Mouse (Mus musculus): ENCODE data around the gene Morn5. TPM values are rescaled to one million over a fixed set of nuclear protein-coding genes. Genes with fewer than 3 reads are reported as not detected.
A peak's percentile ranks its signal among the peaks of the same experiment; 100 is the strongest.

The Morn5 gene
- total RNA-seq, 2 experiments from 2014 or later, result 1.0 to 1.6 TPM

GRCm38 (mm10) chr2:36099739-36100138 lies 50.5 kb downstream of the Morn5 start:
- no peak for DNase-seq (ENCODE audit: extremely low spot score in 1 of 2, low spot score in 2 of 2)
- intact Hi-C loops (cut with DNase I), result no loop called here

GRCm38 (mm10) chr2:36101866-36102558 lies 52.8 kb downstream of the Morn5 start:
- peak in 1 of 2 experiments; percentile 12 for DNase-seq (ENCODE audit: extremely low spot score in 1 of 2, low spot score in 2 of 2)
- intact Hi-C loops (cut with DNase I), result no loop called here

DNA sequence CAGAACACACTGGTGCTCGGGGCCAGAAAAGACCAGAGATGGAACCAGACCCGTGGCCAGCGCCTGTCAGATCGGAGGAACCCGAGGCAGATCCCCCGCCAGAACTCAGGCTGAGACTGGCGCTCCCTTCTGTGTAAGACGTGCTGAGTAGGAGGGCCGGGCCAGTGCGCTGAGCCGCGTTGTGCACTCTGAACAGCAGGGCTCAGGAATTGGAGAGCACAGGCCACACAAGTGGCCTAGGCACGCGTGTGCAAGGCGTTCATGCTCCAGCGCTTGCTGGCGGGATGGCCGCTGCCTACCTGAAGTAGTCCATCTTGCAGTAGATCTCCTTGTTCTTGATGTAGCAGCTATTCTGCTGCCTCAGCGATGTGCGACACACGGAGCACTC lies 53.3 kb downstream of the Morn5 start:
- intact Hi-C loops (cut with DNase I), result no loop called here
- peak in 1 of 2 experiments; percentile 31 for DNase-seq (ENCODE audit: extremely low spot score in 1 of 2, low spot score in 2 of 2)

DNA sequence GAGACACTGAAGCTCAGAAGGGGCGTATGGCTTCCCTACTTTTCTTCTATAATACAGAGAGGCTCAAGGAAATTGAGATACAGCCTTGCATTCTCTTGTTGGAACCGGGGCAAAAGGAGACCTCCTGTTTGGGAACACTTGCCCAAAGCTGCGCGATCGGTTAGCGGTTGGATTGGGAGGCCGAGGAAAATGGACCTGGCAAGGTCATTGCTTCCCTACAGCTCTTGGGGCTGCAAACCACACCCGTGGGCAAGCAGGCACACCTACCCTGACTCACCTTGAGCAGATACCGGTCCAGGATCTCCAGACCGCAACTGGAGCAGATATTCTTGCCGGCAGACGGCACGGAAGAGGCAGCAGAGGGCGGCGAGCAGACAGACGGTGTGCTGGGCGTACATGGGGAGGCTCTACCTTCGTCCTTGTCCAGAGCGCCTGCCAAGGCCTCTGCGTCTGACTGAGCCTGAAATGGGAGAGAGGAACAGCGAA lies 53.9 kb downstream of the Morn5 start:
- intact Hi-C loops (cut with DNase I), result no loop called here
- peak in 1 of 2 experiments; percentile 10 for DNase-seq (ENCODE audit: extremely low spot score in 1 of 2, low spot score in 2 of 2)

DNA sequence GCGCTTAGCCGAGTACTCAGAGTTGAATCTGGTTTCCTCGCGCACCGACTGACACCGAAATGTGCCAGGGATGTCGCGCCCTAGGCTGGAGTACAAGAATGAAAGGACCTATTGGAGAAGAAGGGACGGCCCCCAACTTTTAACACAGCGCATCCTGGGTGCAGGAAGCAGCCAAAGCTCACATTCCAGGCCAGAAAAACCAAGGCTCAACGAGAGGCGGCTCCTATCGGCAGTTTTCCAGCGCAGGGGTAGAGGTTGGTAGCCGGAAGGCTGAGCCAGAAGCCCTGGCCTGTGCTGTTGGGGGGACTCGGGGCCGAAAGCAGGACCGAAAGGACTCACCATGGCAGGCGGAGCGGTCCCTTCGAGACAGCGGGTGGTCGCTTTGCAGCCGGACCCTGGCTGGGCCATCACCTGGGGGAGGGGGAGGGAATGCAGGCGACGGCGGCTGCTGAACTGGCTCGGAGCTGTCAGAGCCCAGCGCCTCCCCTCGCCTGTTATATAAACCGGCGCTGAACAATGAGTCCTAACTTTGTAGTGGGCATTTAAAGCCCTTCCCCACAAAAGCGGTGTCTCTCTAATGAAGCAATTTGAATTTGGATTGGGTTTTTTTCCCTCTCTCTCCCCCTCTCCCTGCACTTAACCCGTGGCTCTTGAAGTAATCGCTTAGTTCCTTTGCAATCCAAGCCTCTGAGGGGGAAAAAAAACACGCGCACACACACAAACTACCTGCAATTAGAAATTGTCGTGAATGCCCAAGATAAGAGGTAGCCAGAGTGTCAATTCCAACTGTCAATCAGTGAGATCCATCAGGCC lies 54.5 kb downstream of the Morn5 start:
- intact Hi-C loops (cut with DNase I), result no loop called here

GRCm38 (mm10) chr2:36104436-36104955 lies 55.2 kb downstream of the Morn5 start:
- no peak for DNase-seq (ENCODE audit: extremely low spot score in 1 of 2, low spot score in 2 of 2)
- intact Hi-C loops (cut with DNase I), result no loop called here

More for the DNA sequence above, 54.5 kb downstream of the Morn5 start:
- DNase-seq (ENCODE audit: extremely low spot score in 1 of 2, low spot score in 2 of 2), result no peak

DNA sequence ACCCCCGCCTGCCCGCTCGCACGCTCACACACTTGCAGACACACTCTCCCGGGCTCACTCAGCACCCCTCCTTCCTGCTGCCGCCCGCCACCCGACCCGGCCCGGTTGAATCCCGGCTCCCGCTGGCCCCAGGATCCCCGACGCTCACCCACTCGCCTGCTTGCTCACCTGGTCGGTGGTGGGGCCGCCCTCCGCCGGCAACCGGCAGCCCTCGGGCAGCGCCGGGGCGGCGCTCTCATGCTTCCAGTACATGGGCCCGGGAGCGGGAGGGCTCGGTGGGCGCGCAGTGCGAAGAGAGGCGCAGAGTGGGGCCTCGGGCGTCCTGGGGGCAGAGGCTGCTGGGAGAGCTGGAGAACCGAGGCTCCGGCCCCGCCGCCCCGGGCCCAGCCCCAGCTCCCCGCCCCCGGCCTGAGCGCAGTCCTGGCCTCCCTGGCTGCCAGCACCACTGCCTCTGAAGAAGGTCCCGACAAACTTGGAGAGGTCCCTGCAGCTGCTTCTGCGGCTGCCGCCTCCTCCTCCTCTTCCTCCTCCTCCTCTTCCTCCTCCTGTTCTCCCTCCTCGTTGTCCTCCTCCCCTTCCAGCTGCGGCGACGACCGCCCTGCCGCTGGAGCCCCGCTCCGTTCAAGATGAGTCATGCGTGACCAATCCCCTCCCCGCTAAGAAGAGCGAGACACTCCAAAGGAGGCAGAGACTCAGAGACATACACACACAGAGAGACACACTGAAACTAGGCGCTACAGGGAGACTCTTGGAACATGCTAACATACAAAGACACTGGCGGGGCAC lies 55.9 kb downstream of the Morn5 start, which contains the start of gene Lhx6:
TSS of gene Lhx6 (minus strand) at position 453 of the 786 bp plus-strand sequence.
- intact Hi-C loops (cut with DNase I), result no loop called here

DNA sequence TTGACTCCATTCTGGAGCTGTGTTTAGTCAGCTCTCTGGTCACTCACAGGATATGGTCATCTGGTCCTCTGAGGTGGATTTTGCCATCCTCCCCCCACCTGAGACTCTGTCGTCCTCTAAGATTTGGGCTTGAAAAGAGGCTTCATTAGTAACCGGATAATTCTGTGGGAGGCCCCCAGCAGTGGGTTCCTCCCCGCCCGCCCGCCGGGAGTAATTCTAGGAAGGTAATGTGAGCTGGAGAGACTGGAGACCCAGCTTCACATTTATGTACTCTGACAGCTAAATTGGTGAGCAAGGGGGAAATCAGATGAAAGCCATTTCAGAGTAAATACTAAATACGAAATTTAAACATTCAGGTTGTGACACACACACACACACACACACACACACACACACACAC lies 59.4 kb downstream of the Morn5 start:
- intact Hi-C loops (cut with DNase I), result no loop called here
- no peak for DNase-seq (ENCODE audit: extremely low spot score in 1 of 2, low spot score in 2 of 2)

More for the DNA sequence above, 55.9 kb downstream of the Morn5 start, which contains the start of gene Lhx6:
- no peak for DNase-seq (ENCODE audit: extremely low spot score in 1 of 2, low spot score in 2 of 2)

DNA sequence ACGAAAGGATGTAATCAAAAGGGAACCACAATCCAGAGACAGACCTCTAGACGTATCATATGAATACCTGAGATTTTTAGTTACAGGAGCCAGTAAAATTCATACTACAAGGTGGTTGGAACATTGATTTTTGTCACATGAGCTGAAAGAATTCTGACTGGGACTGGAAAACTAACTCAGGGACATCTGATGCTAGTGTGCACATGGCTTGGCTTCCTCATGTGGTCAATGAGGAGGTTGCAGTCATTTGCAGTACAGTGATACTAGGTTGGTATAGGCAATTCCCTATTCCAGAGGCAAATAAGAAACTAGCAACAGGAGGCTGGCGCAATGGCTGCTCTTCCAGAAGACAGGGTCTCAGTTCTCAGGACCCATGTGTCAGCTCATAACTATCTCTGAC lies 63.4 kb downstream of the Morn5 start:
- DNase-seq (ENCODE audit: extremely low spot score in 1 of 2, low spot score in 2 of 2), result no peak
- intact Hi-C loops (cut with DNase I), result no loop called here

DNA sequence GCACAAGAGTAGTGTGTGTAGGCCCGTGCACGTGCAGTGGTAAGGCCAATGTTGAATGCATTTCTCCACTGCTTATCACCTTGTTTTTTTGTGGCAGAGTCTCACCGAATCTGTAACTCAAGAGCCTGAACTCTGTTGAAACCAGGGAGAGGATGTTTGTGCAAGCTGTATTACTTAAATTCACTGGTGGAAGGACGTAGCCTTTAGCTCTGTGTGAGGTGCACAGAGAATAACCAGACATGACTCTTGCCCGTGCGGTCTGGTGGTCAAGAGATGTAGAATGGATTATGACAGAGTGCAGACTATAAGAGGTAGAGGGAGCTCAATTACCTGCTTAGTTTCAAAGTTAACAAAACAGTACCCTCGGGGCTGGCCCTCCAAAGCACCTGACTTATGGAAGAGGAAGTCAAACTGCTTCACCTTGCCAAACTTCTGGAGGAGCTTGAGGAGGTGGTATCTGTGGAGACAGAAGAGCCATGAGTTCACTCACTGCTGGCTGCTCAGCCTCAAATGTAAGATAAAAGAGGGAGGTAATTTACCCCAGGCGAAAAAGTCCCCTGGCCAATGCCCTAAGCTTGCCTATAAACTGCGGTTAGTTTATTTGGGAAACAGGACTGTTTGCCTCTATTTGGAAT lies 77.7 kb downstream of the Morn5 start:
- intact Hi-C loops (cut with DNase I), result no loop called here

GRCm38 (mm10) chr2:36127973-36128372 lies 78.7 kb downstream of the Morn5 start:
- DNase-seq (ENCODE audit: extremely low spot score in 1 of 2, low spot score in 2 of 2), result no peak
- intact Hi-C loops (cut with DNase I), result no loop called here

More for the DNA sequence above, 77.7 kb downstream of the Morn5 start:
- DNase-seq (ENCODE audit: extremely low spot score in 1 of 2, low spot score in 2 of 2), result no peak

DNA sequence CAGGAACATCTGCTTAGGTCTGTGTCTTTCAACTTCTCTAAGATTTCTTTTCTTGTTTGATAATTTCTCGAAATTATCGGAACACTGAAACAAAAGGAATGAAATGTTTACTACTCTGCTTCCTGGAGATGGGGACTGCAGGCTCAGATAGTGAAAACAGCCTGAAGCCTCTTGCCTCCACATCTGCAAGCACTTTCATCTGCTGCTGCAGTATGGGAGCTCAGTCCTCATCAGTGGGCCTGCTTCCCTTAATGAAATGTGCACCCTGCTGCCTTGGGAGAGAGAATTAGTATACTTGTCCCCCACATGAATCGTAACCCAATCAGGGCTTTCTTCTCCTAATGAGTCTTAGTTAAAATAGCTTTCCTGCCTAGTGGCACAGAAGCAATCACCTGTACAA lies 79.8 kb downstream of the Morn5 start:
- intact Hi-C loops (cut with DNase I), result no loop called here

More for the DNA sequence above, 79.8 kb downstream of the Morn5 start:
- DNase-seq (ENCODE audit: extremely low spot score in 1 of 2, low spot score in 2 of 2), result no peak

Other genes with a start within 250 kb of the Morn5 start
- gene Ttll11, start 69.5 kb upstream of the Morn5 start, total RNA-seq (2021), result 10 to 100 TPM; 16.1 to 16.3 TPM
- 100 to 1,000 TPM; 167 to 177 TPM for gene Ndufa8, start 52 bp upstream of the Morn5 start, total RNA-seq (2021)
- 10 to 100 TPM; 26.1 to 29.5 TPM for gene Lhx6, start 56.0 kb downstream of the Morn5 start, total RNA-seq (2021)
- 10 to 100 TPM; 16.1 to 17.3 TPM for gene Mrrf, start 86.9 kb downstream of the Morn5 start, total RNA-seq (2021)
- 10 to 100 TPM; 53.4 to 54.7 TPM for gene Rbm18, start 87.3 kb downstream of the Morn5 start, total RNA-seq (2021)
- gene Ptgs1, start 181.0 kb downstream of the Morn5 start, total RNA-seq (2021), result 10 to 100 TPM; 11.8 to 13.0 TPM

Measured in left cerebral cortex, postnatal 10 days (tissue).